In the genomic region with DNA sequence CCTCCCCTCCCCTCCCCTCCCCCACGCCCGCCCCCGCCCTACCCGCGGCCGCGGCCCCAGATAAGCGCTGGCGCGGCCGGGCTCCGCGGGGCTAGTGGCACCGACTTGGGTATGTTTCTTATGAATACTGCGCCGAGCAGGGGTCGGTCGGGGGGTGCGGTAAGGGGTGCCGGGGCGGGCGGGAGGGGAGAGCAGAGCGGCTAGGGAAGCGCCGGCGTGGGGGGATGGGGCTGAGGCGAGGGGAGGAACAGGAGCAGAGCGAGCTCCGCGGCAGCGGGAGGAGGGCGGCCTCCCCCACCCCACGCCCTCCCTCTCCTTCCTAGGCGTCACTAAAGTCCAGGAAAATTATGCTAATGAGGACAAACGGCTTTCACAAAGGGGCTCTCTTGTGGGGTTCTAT, we compare ENCODE assay signal across 9 mouse cellular contexts. TPM values are rescaled to one million over a fixed set of nuclear protein-coding genes. Genes with fewer than 3 reads are reported as not detected.
DNase-seq lines count a peak whose midpoint lies in the region; ATAC-seq lines count a peak whose summit lies in the region.
"Had no signal": no experiment of that assay in that cellular context is flagged by ENCODE, and none has a peak within 500 bp of the region (broad histone marks: within the 10 kb centered on the region; RNA-seq: fewer than 3 reads in every experiment).

No protein-coding gene starts in this region.

- peak; percentile 27 for DNase-seq in ovary, postnatal 36 days (ENCODE audit: low spot score)
- DNase-seq in ovary, postnatal 14 days (ENCODE audit: low spot score) = no peak
- DNase-seq in liver, embryonic 11.5 days (ENCODE audit: low spot score) = peak; percentile 60
- no peak for DNase-seq in spleen, adult 12 weeks (ENCODE audit: low spot score)
- no peak for DNase-seq in T-cell, adult 2 months (ENCODE audit: low spot score)
- no peak for DNase-seq in frontal cortex, postnatal 36 days (ENCODE audit: low spot score in 2 of 2)

- H3K4me3 ChIP-seq in hindbrain, embryonic 16.5 days (ENCODE audit: low read length) = peak overlapping the region; percentile 52
- peak overlapping the region; percentile 46 for H3K4me3 ChIP-seq in liver, embryonic 11.5 days (ENCODE audit: low read depth, low read length)
- H3K4me3 ChIP-seq: forebrain, embryonic 10.5 days had no signal

- H3K9ac ChIP-seq in hindbrain, embryonic 16.5 days (ENCODE audit: low read depth, low read length) = peak overlapping the region; percentile 69
- peak overlapping the region; percentile 68; the same call in 1 of the 2 replicates for H3K9ac ChIP-seq in liver, embryonic 11.5 days (ENCODE audit: low read depth, low read length)

- no peaks in the 10 kb centered on the region for H3K36me3 ChIP-seq in hindbrain, embryonic 16.5 days (ENCODE audit: control insufficient read depth, insufficient read depth, low read length)
- H3K36me3 ChIP-seq in liver, embryonic 11.5 days (ENCODE audit: control insufficient read depth, insufficient read depth, low read length) = no peaks in the 10 kb centered on the region
- H3K36me3 ChIP-seq: forebrain, embryonic 10.5 days had no signal

- peaks cover 5% of the 10 kb centered on the region; the same call in 1 of the 2 replicates for H3K4me1 ChIP-seq in hindbrain, embryonic 16.5 days (ENCODE audit: control insufficient read depth, insufficient read depth, low read depth, low read length)
- H3K4me1 ChIP-seq in liver, embryonic 11.5 days (replicated peaks; ENCODE audit: control insufficient read depth, insufficient read depth, low read length) = peaks cover 5% of the 10 kb centered on the region; the same call in 1 of the 2 replicates

- no peaks in the 10 kb centered on the region for H3K9me3 ChIP-seq in hindbrain, embryonic 16.5 days (ENCODE audit: control insufficient read depth, low read length)
- H3K9me3 ChIP-seq in liver, embryonic 11.5 days (ENCODE audit: control insufficient read depth, low read length) = no peaks in the 10 kb centered on the region
- H3K9me3 ChIP-seq: forebrain, embryonic 10.5 days had no signal

- WGBS in hindbrain, embryonic 16.5 days = 1% methylated on average over 17 of the region's 35 CpGs
- 0% methylated on average over 9 of the region's 35 CpGs for WGBS in liver, embryonic 11.5 days

- H3K27me3 ChIP-seq in hindbrain, embryonic 16.5 days (replicated peaks; ENCODE audit: control insufficient read depth, insufficient read depth, low read length) = peaks cover 31% of the 10 kb centered on the region
- peaks cover 99% of the 10 kb centered on the region for H3K27me3 ChIP-seq in liver, embryonic 11.5 days (replicated peaks; ENCODE audit: control insufficient read depth, insufficient read depth, low read length)

- peak; percentile 43 for ATAC-seq in hindbrain, embryonic 16.5 days
- ATAC-seq in liver, embryonic 11.5 days (replicated peaks; ENCODE audit: low FRiP score) = no peak; the same call in 1 of the 2 replicates
- no peak for ATAC-seq in megakaryocyte, adult 5-6 weeks (ENCODE audit: poor library complexity, severe bottlenecking)

- H3K4me2 ChIP-seq in hindbrain, embryonic 16.5 days (ENCODE audit: low read length) = peak overlapping the region; percentile 64
- H3K4me2 ChIP-seq in liver, embryonic 11.5 days = peak overlapping the region; percentile 64

- peak overlapping the region; percentile 90 for H3K27ac ChIP-seq in hindbrain, embryonic 16.5 days (ENCODE audit: low read depth, low read length)
- peak overlapping the region; percentile 84 for H3K27ac ChIP-seq in liver, embryonic 11.5 days (ENCODE audit: low read depth, low read length)
- H3K27ac ChIP-seq: forebrain, embryonic 10.5 days had no signal

RNA-seq across cellular contexts. Expression of a gene that starts 1.4 kb away (rescaled TPM):
- 3.4 and 3.6 TPM in 2 replicates for polyA plus RNA-seq in hindbrain, embryonic 16.5 days (2015; fragmentation: Nextera tagmentation; extraction: Ambion mirVana)
- polyA plus RNA-seq in liver, embryonic 11.5 days (2014; fragmentation: Nextera tagmentation; extraction: Ambion mirVana) = 0.60 and 1.0 TPM in 2 replicates
- total RNA-seq in megakaryocyte, adult 5-6 weeks (2015) = not detected in 2 replicates
- not detected in 2 replicates for total RNA-seq in megakaryocyte, adult 5-6 weeks (2017)
- polyA plus RNA-seq: forebrain, embryonic 10.5 days had no signal

RNA-seq across cellular contexts. Expression of a gene that starts 11.2 kb away (rescaled TPM):
- 20.3 and 22.5 TPM in 2 replicates for polyA plus RNA-seq in hindbrain, embryonic 16.5 days (2015; fragmentation: Nextera tagmentation; extraction: Ambion mirVana)
- 4.3 and 4.5 TPM in 2 replicates for polyA plus RNA-seq in liver, embryonic 11.5 days (2014; fragmentation: Nextera tagmentation; extraction: Ambion mirVana)
- not detected in 2 replicates for total RNA-seq in megakaryocyte, adult 5-6 weeks (2015)
- not detected in 2 replicates for total RNA-seq in megakaryocyte, adult 5-6 weeks (2017)
- polyA plus RNA-seq: forebrain, embryonic 10.5 days had no signal

RNA-seq across cellular contexts. Expression of a gene that starts 15.7 kb away (rescaled TPM):
- 5.6 and 8.8 TPM in 2 replicates for polyA plus RNA-seq in hindbrain, embryonic 16.5 days (2015; fragmentation: Nextera tagmentation; extraction: Ambion mirVana)
- 2.3 and 3.1 TPM in 2 replicates for polyA plus RNA-seq in liver, embryonic 11.5 days (2014; fragmentation: Nextera tagmentation; extraction: Ambion mirVana)
- total RNA-seq in megakaryocyte, adult 5-6 weeks (2015) = 0.27 TPM in 1 of 2 replicates, not detected in the other
- total RNA-seq in megakaryocyte, adult 5-6 weeks (2017) = 0.28 TPM in 1 of 2 replicates, not detected in the other
- polyA plus RNA-seq: forebrain, embryonic 10.5 days had no signal

RNA-seq across cellular contexts. Expression of a gene that starts 17.7 kb away (rescaled TPM):
- 1.8 and 2.0 TPM in 2 replicates for polyA plus RNA-seq in hindbrain, embryonic 16.5 days (2015; fragmentation: Nextera tagmentation; extraction: Ambion mirVana)
- 2.6 and 3.2 TPM in 2 replicates for polyA plus RNA-seq in liver, embryonic 11.5 days (2014; fragmentation: Nextera tagmentation; extraction: Ambion mirVana)
- total RNA-seq in megakaryocyte, adult 5-6 weeks (2015) = 0.11 TPM in 1 of 2 replicates, not detected in the other
- total RNA-seq in megakaryocyte, adult 5-6 weeks (2017) = 0.37 TPM in 1 of 2 replicates, not detected in the other
- polyA plus RNA-seq: forebrain, embryonic 10.5 days had no signal

RNA-seq across cellular contexts. Expression of a gene that starts 28.5 kb away (rescaled TPM):
- polyA plus RNA-seq in hindbrain, embryonic 16.5 days (2015; fragmentation: Nextera tagmentation; extraction: Ambion mirVana) = 85.9 and 106 TPM in 2 replicates
- polyA plus RNA-seq in liver, embryonic 11.5 days (2014; fragmentation: Nextera tagmentation; extraction: Ambion mirVana) = 8.0 and 9.7 TPM in 2 replicates
- total RNA-seq in megakaryocyte, adult 5-6 weeks (2015) = 0.09 and 0.13 TPM in 2 replicates
- 0.18 TPM in 1 of 2 replicates, not detected in the other for total RNA-seq in megakaryocyte, adult 5-6 weeks (2017)
- polyA plus RNA-seq: forebrain, embryonic 10.5 days had no signal

Comparison
In these comparisons a context has a peak if more than half of its experiments do, and no peak if none do; other contexts are left out.
1. DNase-seq: peak in ovary, postnatal 36 days (single experiment) and liver, embryonic 11.5 days (single experiment); none in ovary, postnatal 14 days (single experiment), spleen, adult 12 weeks (single experiment), T-cell, adult 2 months (single experiment) and frontal cortex, postnatal 36 days (0 of 2).